Mouse (Mus musculus): ENCODE measurements at regions not wholly inside any gene's neighbourhood (a gene's known extent, or its start where the extent isn't known, plus 50 kb on each side); places are given as distances from the start of the nearest gene placed in this dataset.

DNA sequence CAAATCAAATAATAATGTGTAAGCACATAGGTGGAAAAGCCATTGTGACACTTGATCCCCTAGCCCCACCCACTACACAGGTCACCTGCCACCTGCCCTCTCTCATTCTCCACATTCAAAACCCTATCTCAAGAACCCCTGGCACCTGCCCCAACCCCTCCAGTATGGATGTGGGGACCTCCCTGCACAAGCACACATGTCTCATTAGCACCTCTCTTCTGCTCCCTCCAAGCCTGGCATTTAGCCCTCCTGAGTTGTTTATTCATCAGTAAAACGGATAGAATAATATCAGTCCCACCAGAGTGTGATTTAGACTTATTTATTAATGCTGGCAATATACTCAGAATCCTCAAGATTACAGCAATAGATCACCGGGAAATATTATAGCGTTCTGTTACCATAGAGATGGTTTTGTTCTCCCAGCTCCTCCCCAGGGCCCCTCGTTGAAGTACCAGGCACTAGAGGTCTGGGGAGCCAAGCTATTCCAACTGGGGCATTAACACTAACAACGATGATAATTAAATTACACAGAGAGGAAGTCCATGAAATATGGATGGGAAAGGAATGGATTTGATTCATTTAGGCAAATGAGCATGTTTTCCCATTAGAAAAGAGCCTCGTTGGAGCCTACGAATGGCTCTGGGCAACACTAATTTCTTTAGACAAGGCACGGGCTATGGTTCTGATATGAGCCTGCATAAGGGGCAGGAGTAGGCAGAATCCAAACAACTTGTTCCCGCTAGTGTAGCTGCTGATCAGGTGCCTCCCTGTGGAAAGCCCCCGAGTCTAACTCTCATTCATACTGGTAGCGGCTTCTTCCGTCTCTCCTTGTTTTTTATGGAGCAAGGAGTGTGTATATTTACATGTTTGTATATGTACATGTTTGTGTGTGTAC is 148.1 kb upstream of the Hs6st1 start:
- Histone ChIP-seq H3K36me3 (no peaks in the 10 kb centered on the region), H3K4me1 (peaks cover 8% of the 10 kb centered on the region), H3K9ac (no peak overlapping the region), H3K27ac (peak overlapping the region; percentile 40; the same call in 1 of the 2 replicates), H3K4me3 (no peak overlapping the region), H3K9me3 (replicated peaks) (no peaks in the 10 kb centered on the region), H3K4me2 (replicated peaks) (no peak overlapping the region), H3K27me3 (no peaks in the 10 kb centered on the region)
- ATAC-seq (ENCODE audit: low FRiP score) = peak; percentile 76
- WGBS = 70% methylated on average over 12 of the region's 12 CpGs

DNA sequence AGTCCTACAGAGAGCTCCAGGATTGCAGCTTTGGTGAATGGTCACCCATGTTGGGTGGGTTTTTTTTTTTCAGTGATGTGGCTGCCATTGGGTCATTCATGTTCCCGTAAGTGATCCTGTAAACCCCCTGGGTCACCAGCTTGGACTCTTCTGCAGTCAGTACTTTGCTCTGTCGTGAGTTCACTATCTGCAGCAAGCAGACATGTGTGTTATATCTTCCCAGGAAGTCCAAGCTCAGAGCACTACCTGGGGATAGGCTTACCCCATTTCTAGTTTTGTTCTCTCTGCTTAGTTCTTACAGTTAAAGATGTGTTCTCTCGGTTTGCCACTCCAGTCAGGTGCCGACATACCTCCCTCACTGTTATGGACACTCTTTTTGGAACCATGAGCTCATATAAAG is 143.4 kb upstream of the Hs6st1 start:
- Histone ChIP-seq H3K27me3 (no peaks in the 10 kb centered on the region), H3K4me3 (no peak overlapping the region), H3K9ac (no peak overlapping the region), H3K4me2 (replicated peaks) (no peak overlapping the region), H3K36me3 (no peaks in the 10 kb centered on the region), H3K9me3 (replicated peaks) (no peaks in the 10 kb centered on the region), H3K27ac (no peak overlapping the region), H3K4me1 (peaks cover 11% of the 10 kb centered on the region)
- WGBS = 91% methylated on average over 4 of the region's 4 CpGs
- no peak for ATAC-seq (ENCODE audit: low FRiP score)

- ATAC-seq (ENCODE audit: low FRiP score) = no peak
- Histone ChIP-seq H3K9me3 (replicated peaks) (no peaks in the 10 kb centered on the region), H3K27ac (no peak overlapping the region), H3K4me3 (no peak overlapping the region), H3K36me3 (no peaks in the 10 kb centered on the region), H3K4me1 (peaks cover 6% of the 10 kb centered on the region; the same call in 1 of the 2 replicates), H3K27me3 (no peaks in the 10 kb centered on the region), H3K9ac (no peak overlapping the region), H3K4me2 (replicated peaks) (no peak overlapping the region)
- WGBS = 90% methylated on average over 4 of the region's 4 CpGs
Observed at GRCm38 (mm10) chr1:35925301-35925700, 142.9 kb upstream of the Hs6st1 start.

GRCm38 (mm10) chr1:35926191-35927048 is 141.8 kb upstream of the Hs6st1 start:
- Histone ChIP-seq H3K36me3 (no peaks in the 10 kb centered on the region), H3K9me3 (replicated peaks) (no peaks in the 10 kb centered on the region), H3K9ac (no peak overlapping the region), H3K4me1 (peaks cover 6% of the 10 kb centered on the region; the same call in 1 of the 2 replicates), H3K27ac (no peak overlapping the region), H3K4me3 (no peak overlapping the region), H3K27me3 (no peaks in the 10 kb centered on the region), H3K4me2 (replicated peaks) (no peak overlapping the region)
- WGBS = 60% methylated on average over 5 of the region's 5 CpGs
- no peak for ATAC-seq (ENCODE audit: low FRiP score)

- Histone ChIP-seq H3K27me3 (no peaks in the 10 kb centered on the region), H3K9ac (no peak overlapping the region), H3K4me1 (peaks cover 6% of the 10 kb centered on the region; the same call in 1 of the 2 replicates), H3K27ac (no peak overlapping the region), H3K9me3 (replicated peaks) (no peaks in the 10 kb centered on the region), H3K36me3 (no peaks in the 10 kb centered on the region), H3K4me3 (no peak overlapping the region), H3K4me2 (replicated peaks) (no peak overlapping the region)
- no peak for ATAC-seq (ENCODE audit: low FRiP score)
- 61% methylated on average over 3 of the region's 3 CpGs for WGBS
Observed at GRCm38 (mm10) chr1:35927049-35927415, 141.2 kb upstream of the Hs6st1 start.

- Histone ChIP-seq H3K36me3 (no peaks in the 10 kb centered on the region), H3K27me3 (no peaks in the 10 kb centered on the region), H3K4me2 (replicated peaks) (no peak overlapping the region), H3K4me1 (peaks cover 6% of the 10 kb centered on the region; the same call in 1 of the 2 replicates), H3K4me3 (no peak overlapping the region), H3K9me3 (replicated peaks) (no peaks in the 10 kb centered on the region), H3K9ac (no peak overlapping the region), H3K27ac (no peak overlapping the region)
- WGBS = 63% methylated on average over 3 of the region's 3 CpGs
- ATAC-seq (ENCODE audit: low FRiP score) = no peak
Observed at GRCm38 (mm10) chr1:35930351-35930750, 137.8 kb upstream of the Hs6st1 start.

DNA sequence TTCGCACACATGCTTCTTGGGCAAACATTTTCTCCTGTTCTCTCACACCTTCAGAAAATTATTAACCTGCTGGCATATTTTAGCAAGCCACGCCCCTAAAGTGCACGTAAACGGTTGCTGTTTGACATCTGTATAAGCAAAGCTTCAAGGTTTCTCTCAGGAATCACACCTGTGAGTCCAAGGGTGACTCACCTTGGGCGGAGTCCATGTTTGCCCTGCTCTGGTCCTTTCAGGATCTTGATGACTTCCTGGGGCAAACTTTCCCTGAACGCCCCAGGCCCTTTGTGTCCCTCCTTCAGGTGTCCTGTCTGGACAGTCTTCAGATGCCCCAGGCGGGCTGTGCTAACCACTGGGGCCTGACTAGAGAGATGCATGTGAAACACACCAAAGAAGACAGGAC is 137.1 kb upstream of the Hs6st1 start:
- Histone ChIP-seq H3K27ac (no peak overlapping the region), H3K27me3 (no peaks in the 10 kb centered on the region), H3K4me1 (peaks cover 6% of the 10 kb centered on the region; the same call in 1 of the 2 replicates), H3K9me3 (replicated peaks) (no peaks in the 10 kb centered on the region), H3K4me3 (no peak overlapping the region), H3K4me2 (replicated peaks) (no peak overlapping the region), H3K9ac (no peak overlapping the region), H3K36me3 (no peaks in the 10 kb centered on the region)
- no peak for ATAC-seq (ENCODE audit: low FRiP score)
- WGBS = 84% methylated on average over 7 of the region's 7 CpGs

DNA sequence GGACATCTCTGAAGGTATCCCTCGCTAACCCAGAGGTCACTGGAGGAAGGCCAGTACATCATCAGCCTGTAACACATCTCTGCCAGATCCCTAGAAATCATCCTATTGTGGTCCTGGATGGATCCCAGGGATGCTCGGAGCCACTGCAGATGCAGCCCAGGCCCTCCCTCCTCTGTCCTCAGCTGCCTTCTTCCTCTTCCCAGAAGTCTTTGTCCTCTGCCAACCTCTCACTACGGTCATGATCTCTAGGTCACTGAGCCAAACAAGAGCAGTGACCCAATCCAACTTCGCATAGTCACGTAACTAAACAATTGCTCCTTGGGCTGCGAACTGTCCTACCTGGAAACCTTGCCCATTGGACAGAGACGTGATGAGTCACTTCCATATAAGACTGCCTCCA is 134.7 kb upstream of the Hs6st1 start:
- 80% methylated on average over 7 of the region's 7 CpGs for WGBS
- no peak for ATAC-seq (ENCODE audit: low FRiP score)
- H3K9me3 ChIP-seq (replicated peaks) = no peaks in the 10 kb centered on the region
- H3K36me3 ChIP-seq = no peaks in the 10 kb centered on the region
- no peak overlapping the region for H3K27ac ChIP-seq
- no peak overlapping the region for H3K9ac ChIP-seq
- no peaks in the 10 kb centered on the region for H3K27me3 ChIP-seq
- no peak overlapping the region for H3K4me2 ChIP-seq (replicated peaks)
- H3K4me1 ChIP-seq = no peaks in the 10 kb centered on the region
- H3K4me3 ChIP-seq = no peak overlapping the region

DNA sequence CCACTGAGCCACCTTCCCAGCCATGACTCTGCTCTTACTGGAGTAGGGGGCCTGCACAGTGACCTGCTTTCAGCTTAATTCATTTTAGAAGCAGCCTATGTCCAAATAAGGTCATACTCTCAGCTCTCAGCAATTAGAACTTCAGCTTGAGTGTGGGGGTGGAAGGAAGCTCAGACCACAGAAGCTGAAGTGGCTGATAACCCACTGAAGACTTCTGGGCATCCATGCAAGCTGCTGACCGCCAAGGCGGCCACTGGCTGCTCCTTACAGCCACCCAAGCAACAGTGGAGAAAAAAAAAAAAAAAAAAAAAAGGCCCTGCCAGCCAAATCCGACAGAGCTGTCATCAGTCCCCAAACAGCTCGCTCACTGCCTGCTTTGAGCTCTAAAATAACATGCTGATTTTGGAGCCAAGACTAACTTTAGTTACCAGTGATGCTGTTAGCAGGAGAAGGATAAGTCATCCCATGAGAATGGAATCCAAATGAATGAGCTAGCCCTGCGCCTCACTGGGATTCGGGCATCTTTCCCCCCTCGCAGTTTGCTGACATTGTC is 133.0 kb upstream of the Hs6st1 start:
- no peak overlapping the region for H3K4me3 ChIP-seq
- ATAC-seq (ENCODE audit: low FRiP score) = no peak
- WGBS = 78% methylated on average over 7 of the region's 7 CpGs
- no peak overlapping the region for H3K27ac ChIP-seq
- H3K9me3 ChIP-seq (replicated peaks) = no peaks in the 10 kb centered on the region
- H3K9ac ChIP-seq = no peak overlapping the region
- no peaks in the 10 kb centered on the region for H3K27me3 ChIP-seq
- no peaks in the 10 kb centered on the region for H3K36me3 ChIP-seq
- no peak overlapping the region for H3K4me2 ChIP-seq (replicated peaks)
- H3K4me1 ChIP-seq = no peaks in the 10 kb centered on the region

- H3K27ac ChIP-seq = no peak overlapping the region
- WGBS = 74% methylated on average over 5 of the region's 5 CpGs
- H3K9me3 ChIP-seq (replicated peaks) = no peaks in the 10 kb centered on the region
- no peaks in the 10 kb centered on the region for H3K27me3 ChIP-seq
- H3K36me3 ChIP-seq = no peaks in the 10 kb centered on the region
- ATAC-seq (ENCODE audit: low FRiP score) = no peak
- H3K4me1 ChIP-seq = peaks cover 5% of the 10 kb centered on the region
- no peak overlapping the region for H3K4me2 ChIP-seq (replicated peaks)
- H3K4me3 ChIP-seq = no peak overlapping the region
- no peak overlapping the region for H3K9ac ChIP-seq
Observed at GRCm38 (mm10) chr1:35936362-35937093, 131.7 kb upstream of the Hs6st1 start.

- Histone ChIP-seq H3K9ac (no peak overlapping the region), H3K4me3 (no peak overlapping the region), H3K4me2 (replicated peaks) (no peak overlapping the region), H3K9me3 (replicated peaks) (no peaks in the 10 kb centered on the region), H3K27ac (no peak overlapping the region), H3K4me1 (peaks cover 31% of the 10 kb centered on the region), H3K27me3 (no peaks in the 10 kb centered on the region), H3K36me3 (no peaks in the 10 kb centered on the region)
- WGBS = 74% methylated on average over 2 of the region's 2 CpGs
- ATAC-seq (ENCODE audit: low FRiP score) = no peak
Observed at GRCm38 (mm10) chr1:35940236-35940635, 128.0 kb upstream of the Hs6st1 start.

GRCm38 (mm10) chr1:35941642-35942077 is 126.5 kb upstream of the Hs6st1 start:
- Histone ChIP-seq H3K36me3 (no peaks in the 10 kb centered on the region), H3K4me1 (peaks cover 31% of the 10 kb centered on the region), H3K9me3 (replicated peaks) (no peaks in the 10 kb centered on the region), H3K9ac (no peak overlapping the region), H3K27me3 (no peaks in the 10 kb centered on the region), H3K4me3 (no peak overlapping the region), H3K4me2 (replicated peaks) (no peak overlapping the region), H3K27ac (peak overlapping the region; percentile 58)
- ATAC-seq (ENCODE audit: low FRiP score) = peak; percentile 74
- 22% methylated on average over 8 of the region's 8 CpGs for WGBS

Measured in hindbrain, embryonic 12.5 days (tissue).